Comparison of ENCODE assay signal across 8 mouse cellular contexts in genomic region chr9:106367001-106367400, GRCm38 (mm10). TPM values are rescaled to one million over a fixed set of nuclear protein-coding genes. Genes with fewer than 3 reads are reported as not detected.
DNase-seq lines count a peak whose midpoint lies in the region; ATAC-seq and TF ChIP-seq lines count a peak whose summit lies in the region.

No protein-coding gene starts in this region.

- 0 out of 2 replicates have a peak, but pooled peaks have one; percentile 3 for ATAC-seq in forebrain, embryonic 13.5 days
- ATAC-seq in liver, embryonic 16.5 days (ENCODE audit: low read depth): no peak

- H3K27ac ChIP-seq in forebrain, embryonic 13.5 days: no peak overlapping the region
- H3K27ac ChIP-seq in liver, embryonic 16.5 days (ENCODE audit: low read length): no peak overlapping the region

- peaks cover 33% of the 10 kb centered on the region for H3K79me2 ChIP-seq in C2C12 (ENCODE audit: control insufficient read depth, insufficient read depth)

- no peaks in the 10 kb centered on the region for H3K27me3 ChIP-seq in C2C12 (ENCODE audit: control insufficient read depth, insufficient read depth, insufficient read length)
- no peaks in the 10 kb centered on the region for H3K27me3 ChIP-seq in forebrain, embryonic 13.5 days
- H3K27me3 ChIP-seq in liver, embryonic 16.5 days (ENCODE audit: control insufficient read depth, insufficient read depth, low read depth, low read length): peaks cover 8% of the 10 kb centered on the region

- H3K4me3 ChIP-seq in C2C12 (ENCODE audit: insufficient read depth, poor library complexity, severe bottlenecking): peak overlapping the region; percentile 29
- peak overlapping the region; percentile 80 for H3K4me3 ChIP-seq in forebrain, embryonic 13.5 days
- peak overlapping the region; percentile 62 for H3K4me3 ChIP-seq in liver, embryonic 16.5 days (ENCODE audit: low read depth, low read length)

- H3K4me1 ChIP-seq in forebrain, embryonic 13.5 days: peaks cover 36% of the 10 kb centered on the region
- H3K4me1 ChIP-seq in liver, embryonic 16.5 days (ENCODE audit: control insufficient read depth, low read depth, low read length): peaks cover 34% of the 10 kb centered on the region

- H3K4me2 ChIP-seq in forebrain, embryonic 13.5 days: peak overlapping the region; percentile 98
- peak overlapping the region; percentile 94 for H3K4me2 ChIP-seq in liver, embryonic 16.5 days (ENCODE audit: low read depth, low read length)

- peak; percentile 45 for DNase-seq in 3T3-L1 (ENCODE audit: low read depth, low spot score)
- DNase-seq in frontal cortex, postnatal 36 days (ENCODE audit: low spot score in 2 of 2): no peak
- no peak for DNase-seq in adrenal gland, adult 8-10 months
- no peak for DNase-seq in urinary bladder, postnatal 25 days (ENCODE audit: low spot score)
- no peak for DNase-seq in right cerebral cortex, postnatal 10 days (ENCODE audit: low spot score in 2 of 2)

- no peaks in the 10 kb centered on the region for H3K36me3 ChIP-seq in C2C12 (ENCODE audit: control insufficient read depth, insufficient read depth)
- peaks cover 9% of the 10 kb centered on the region for H3K36me3 ChIP-seq in forebrain, embryonic 13.5 days (ENCODE audit: poor library complexity, severe bottlenecking)
- no peaks in the 10 kb centered on the region for H3K36me3 ChIP-seq in liver, embryonic 16.5 days (ENCODE audit: control insufficient read depth, insufficient read depth)

- H3K79me3 ChIP-seq in C2C12 (ENCODE audit: low read depth): peaks cover 19% of the 10 kb centered on the region

- peak overlapping the region; percentile 18 for H3ac ChIP-seq in C2C12 (ENCODE audit: control insufficient read depth, insufficient read length, low read depth)

- TF ChIP-seq CTCF in C2C12 (IDR thresholded peaks at IDR 0.05; ENCODE audit: control insufficient read depth, insufficient read depth, insufficient read length): no peak

- no peaks in the 10 kb centered on the region for H3K9me3 ChIP-seq in forebrain, embryonic 13.5 days (replicated peaks)
- H3K9me3 ChIP-seq in liver, embryonic 16.5 days (replicated peaks; ENCODE audit: control insufficient read depth, low read length): no peaks in the 10 kb centered on the region

- H3K9ac ChIP-seq in forebrain, embryonic 13.5 days: peak overlapping the region; percentile 53
- peak overlapping the region; percentile 51 for H3K9ac ChIP-seq in liver, embryonic 16.5 days (ENCODE audit: low read depth, low read length)

- 31% methylated on average over 5 of the region's 5 CpGs for whole genome bisulfite sequencing in forebrain, embryonic 13.5 days
- WGBS in liver, embryonic 16.5 days (ENCODE audit: insufficient replicate concordance): 22% methylated on average over 5 of the region's 5 CpGs

TF ChIP-seq in C2C12, 6 proteins besides CTCF, POLR2A, EP300 and RAD21:
- no peak for TF ChIP-seq USF1 (IDR thresholded peaks at IDR 0.05; ENCODE audit: low read depth)
- TF ChIP-seq CEBPB (IDR thresholded peaks at IDR 0.05; ENCODE audit: low read depth): no peak
- TF ChIP-seq MYOD1 (IDR thresholded peaks at IDR 0.05; ENCODE audit: control insufficient read depth, insufficient read length, low read depth): no peak
- no peak for TF ChIP-seq MYOG (IDR thresholded peaks at IDR 0.05; ENCODE audit: control insufficient read depth, extremely low read depth, insufficient read length)
- TF ChIP-seq FOSL1 (IDR thresholded peaks at IDR 0.05; ENCODE audit: insufficient read depth, low read length, poor library complexity, severe bottlenecking): no peak
- TF ChIP-seq MAX (IDR thresholded peaks at IDR 0.05): no peak

RNA-seq across cellular contexts. Expression of gene Dusp7, which starts 1.4 kb away (rescaled TPM):
- 11.0 TPM for polyA plus RNA-seq in C2C12 (2012; fragmentation: generic; extraction: Trizol)
- polyA plus RNA-seq in forebrain, embryonic 13.5 days (2015; fragmentation: Nextera tagmentation; extraction: Ambion mirVana): 7.1 and 8.7 TPM in 2 replicates
- polyA plus RNA-seq in liver, embryonic 16.5 days (2015; fragmentation: Nextera tagmentation; extraction: Ambion mirVana): 2.1 and 2.7 TPM in 2 replicates
- total RNA-seq in adrenal gland, adult 8-10 months (2022): 10 to 100 TPM; 13.1 to 22.0 (median 18.4) TPM

Comparison
In these comparisons a context has a peak if more than half of its experiments do, and no peak if none do; other contexts are left out.
1. H3K4me3 ChIP-seq: peak in every context shown above with its lines; median percentile 80 in forebrain, embryonic 13.5 days; 62 in liver, embryonic 16.5 days; 29 in C2C12.